Mouse (Mus musculus) lung, postnatal 4 days (tissue): ENCODE results near the gene Olfr1225.
"Not testable (repeated sequence)": the region's sequence is repeated elsewhere in the genome, so short reads cannot be mapped to it uniquely, and the experiment has no call there.

Experiments used
- DNase-seq, 2 experiments: peaks; one replicate each; pipeline ENCODE4 v3.0.0; 2021

Olfr1225 gene

DNA sequence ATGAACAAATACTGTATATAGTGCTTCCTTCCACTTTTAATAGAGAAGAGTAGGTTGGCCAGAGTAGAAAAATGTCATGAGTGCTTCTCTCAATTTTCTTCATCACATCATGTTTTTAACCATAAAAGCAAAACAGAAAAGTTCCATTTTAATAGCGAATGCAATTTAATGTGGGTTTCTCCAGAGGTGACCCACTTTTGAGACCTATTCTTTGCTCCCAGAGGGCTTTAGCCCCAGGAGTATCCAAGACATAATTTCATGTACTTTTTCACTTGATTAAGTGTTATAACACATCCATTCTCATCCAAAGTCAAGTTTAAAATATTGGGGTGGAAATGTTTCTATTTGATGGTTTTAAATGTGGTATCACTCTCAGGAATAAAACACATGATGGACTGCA lies at the start of gene Olfr1225:
Gene Olfr1225, minus strand, starts transcription at position 101 of the 400 bp plus-strand sequence.
- no peak for DNase-seq

DNA sequence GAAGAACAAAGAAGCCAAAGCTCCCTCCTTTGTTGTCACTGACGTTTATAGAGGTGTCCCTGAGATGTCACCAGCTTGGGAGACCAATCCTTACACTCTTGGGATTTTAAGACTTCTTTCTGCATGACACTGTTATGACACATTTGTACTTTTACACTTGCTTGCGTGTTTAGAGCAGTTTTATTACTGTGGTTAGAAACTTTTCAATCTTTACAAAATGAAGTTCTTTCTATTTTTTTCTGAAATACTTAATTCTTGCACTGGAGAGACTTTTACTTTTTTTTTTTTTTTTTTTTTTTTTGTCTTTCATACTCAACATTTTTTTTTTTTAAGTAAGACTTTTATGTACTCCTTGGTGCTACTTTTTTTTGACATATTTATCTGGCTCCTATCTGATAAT lies 25.5 kb upstream of the Olfr1225 start, which contains the start of gene Olfr1226:
Gene Olfr1226, minus strand, starts transcription at position 101 of the 400 bp plus-strand sequence.
- no peak for DNase-seq

DNA sequence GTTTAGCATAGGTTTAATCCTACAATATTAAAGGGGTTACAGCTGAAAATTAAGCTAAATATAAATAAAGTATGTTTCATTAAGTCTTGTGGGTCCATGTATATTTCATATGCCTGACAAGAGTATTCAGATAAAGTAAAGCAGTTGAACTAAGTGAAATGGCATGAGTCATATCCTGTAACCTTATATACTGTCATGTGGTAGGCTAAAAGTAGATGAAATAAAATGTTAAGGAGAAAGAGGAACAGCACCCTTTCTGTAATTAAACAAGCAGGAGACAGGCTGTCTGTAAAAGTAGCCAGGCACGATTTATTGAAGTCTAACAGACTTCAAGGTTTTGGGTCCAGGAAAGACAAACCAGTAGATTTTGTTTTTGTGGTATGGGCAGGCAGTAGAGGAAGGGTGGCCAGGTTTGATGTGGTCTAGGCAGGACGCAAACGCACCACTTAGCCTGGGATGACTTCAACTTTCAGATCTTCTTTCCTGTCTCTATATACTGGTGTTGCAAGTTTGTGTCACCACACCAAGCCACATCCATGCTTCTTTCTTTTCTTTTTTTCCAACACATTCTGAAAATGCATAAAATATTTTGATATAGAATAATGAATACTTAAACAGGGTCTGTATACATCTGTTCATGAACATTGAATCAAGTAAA lies 22.0 kb upstream of the Olfr1225 start:
- no peak for DNase-seq

DNA sequence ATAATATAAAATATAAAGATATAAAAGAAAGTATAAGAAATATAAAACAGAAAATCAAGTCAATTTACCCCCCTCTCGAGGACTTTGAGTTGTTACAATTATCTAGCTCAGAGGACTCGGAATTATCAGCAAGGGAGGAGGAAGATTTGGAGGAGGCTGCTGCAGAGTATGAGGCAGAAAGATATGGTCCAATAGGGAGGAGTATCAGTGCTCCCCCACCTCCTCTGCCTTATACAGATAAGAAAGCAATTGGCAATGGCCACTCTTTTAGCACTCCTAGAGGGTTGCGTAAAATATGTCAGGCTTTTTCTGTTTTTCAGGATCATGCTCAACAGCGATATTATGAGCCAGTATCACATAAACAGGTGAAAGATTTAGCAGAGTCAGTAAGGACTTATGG lies 9.8 kb downstream of the Olfr1225 start:
- not testable (repeated sequence) for DNase-seq

DNA sequence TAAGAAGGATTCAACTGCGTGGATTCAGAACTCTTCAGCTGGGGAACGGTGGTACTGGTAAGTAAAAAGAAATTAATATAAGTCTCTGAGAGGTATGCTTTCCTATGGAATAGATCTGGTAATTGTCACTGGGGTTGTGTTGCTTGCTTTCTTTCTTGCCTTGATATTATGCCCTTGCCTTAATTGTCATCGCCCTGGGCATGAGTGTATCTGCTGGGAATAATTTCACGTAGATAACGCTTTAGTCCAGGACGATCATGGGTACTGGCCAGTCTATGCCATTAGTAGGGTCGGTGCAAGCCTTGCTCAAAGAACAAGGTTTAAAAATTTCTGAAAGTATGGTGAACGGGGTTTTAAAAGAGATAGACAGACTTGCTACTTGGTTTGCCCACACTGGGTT lies 10.5 kb downstream of the Olfr1225 start, which contains the start of gene Olfr1224-ps1:
Gene Olfr1224-ps1, minus strand, starts transcription at position 101 of the 400 bp plus-strand sequence.
- DNase-seq, result not testable (repeated sequence)

DNA sequence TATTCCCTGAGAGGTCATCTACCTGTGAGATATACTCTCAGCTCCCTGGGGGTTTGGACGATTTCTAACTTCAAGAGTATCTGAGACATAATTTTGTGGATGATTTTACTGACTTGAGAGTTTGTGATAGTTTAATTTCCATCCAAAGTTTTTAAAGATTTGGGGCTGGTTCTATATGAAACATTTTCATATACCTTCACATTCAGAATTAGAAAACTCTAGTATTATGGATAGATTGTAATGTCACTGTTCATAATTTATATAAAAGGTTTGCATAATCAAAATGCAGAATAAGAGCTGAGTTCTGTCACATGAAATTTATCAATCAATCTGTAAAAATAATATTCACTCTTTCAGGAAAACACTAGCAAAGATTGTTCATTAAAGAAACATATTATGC lies 23.0 kb downstream of the Olfr1225 start, which contains the start of gene Olfr1223:
Gene Olfr1223, minus strand, starts transcription at position 101 of the 400 bp plus-strand sequence.
- no peak for DNase-seq

DNA sequence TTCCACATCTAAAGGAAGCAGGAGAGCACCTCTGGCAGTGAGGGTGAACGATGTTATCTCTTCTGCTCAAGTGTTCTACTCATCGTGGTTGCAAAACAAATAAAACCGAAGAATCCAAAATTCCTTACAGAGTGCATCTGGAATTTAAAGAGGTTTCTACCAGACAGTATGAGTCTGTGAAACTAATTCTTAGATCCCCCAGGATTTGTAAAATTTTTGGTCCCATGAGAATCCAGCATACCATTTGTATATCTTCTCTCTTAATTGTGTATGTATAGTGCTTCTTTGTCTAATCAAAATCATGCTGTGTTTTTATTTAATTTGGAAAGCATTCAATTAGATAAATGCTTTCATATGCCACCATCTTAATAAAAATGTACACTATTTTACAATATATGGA lies 41.5 kb downstream of the Olfr1225 start, which contains the start of gene Olfr1222:
Gene Olfr1222, minus strand, starts transcription at position 101 of the 400 bp plus-strand sequence.
- no peak for DNase-seq
